Mouse (Mus musculus) ES-Bruce4 (cell line): ENCODE results near the gene Irf7. TPM values are rescaled to one million over a fixed set of nuclear protein-coding genes. Genes with fewer than 3 reads are reported as not detected.

Source experiments
- H3K27ac ChIP-seq: 2 replicates; pipeline ENCODE4 v1.5.1; 2012; ENCODE audit warnings: low read length, inconsistent platforms; ENCODE audit not compliant: insufficient read depth
- H3K27me3 ChIP-seq: 2 replicates; pipeline ENCODE4 v1.6.1; 2012; ENCODE audit warnings: mild to moderate bottlenecking, low read length, inconsistent platforms; ENCODE audit not compliant: control insufficient read depth, poor library complexity, insufficient read depth, severe bottlenecking
- H3K36me3 ChIP-seq: 2 replicates; pipeline ENCODE4 v1.6.1; 2012; ENCODE audit warnings: inconsistent platforms, mild to moderate bottlenecking, low read length, moderate library complexity; ENCODE audit not compliant: control insufficient read depth, poor library complexity, insufficient read depth, severe bottlenecking
- H3K4me1 ChIP-seq: one replicate; pipeline ENCODE4 v1.8.1; 2011; ENCODE audit warnings: low read length; ENCODE audit not compliant: control insufficient read depth, insufficient read depth
- H3K4me3 ChIP-seq: 2 replicates; pipeline ENCODE4 v1.5.1; 2011; ENCODE audit warnings: low read depth, mild to moderate bottlenecking, low read length
- H3K9ac ChIP-seq: 2 replicates; pipeline ENCODE4 v1.6.1; 2012; ENCODE audit warnings: low read depth, mild to moderate bottlenecking, inconsistent platforms; ENCODE audit not compliant: poor library complexity, severe bottlenecking
- H3K9me3 ChIP-seq: replicated peaks from 2 replicates; pipeline ENCODE4 v1.6.1; 2012; ENCODE audit warnings: mild to moderate bottlenecking, low read length, inconsistent platforms; ENCODE audit not compliant: control insufficient read depth, poor library complexity, insufficient read depth, severe bottlenecking
- CTCF ChIP-seq: IDR thresholded peaks from one replicate; pipeline ENCODE4 v1.8.1; 2011; ENCODE audit warnings: low read depth, low read length
- EP300 ChIP-seq: IDR thresholded peaks from 2 replicates; pipeline ENCODE4 v1.6.1; 2011; ENCODE audit warnings: low read depth, low read length; ENCODE audit not compliant: insufficient read depth
- POLR2A ChIP-seq: IDR thresholded peaks from one replicate; pipeline ENCODE4 v1.8.1; 2011; ENCODE audit warnings: low read length; ENCODE audit not compliant: insufficient read depth
- polyA plus RNA-seq: library from polyadenylated mRNA; stranded (reverse); fragments of >200 nt; gene quantifications from 2 replicates; pipeline ENCODE4 v1.2.4, GENCODE M21; 2011; ENCODE audit warnings: low read depth; ENCODE audit not compliant: missing spikeins, insufficient read depth, insufficient read length

Irf7 gene
- polyA plus RNA-seq, 1 experiment, result 0.57 TPM

DNA sequence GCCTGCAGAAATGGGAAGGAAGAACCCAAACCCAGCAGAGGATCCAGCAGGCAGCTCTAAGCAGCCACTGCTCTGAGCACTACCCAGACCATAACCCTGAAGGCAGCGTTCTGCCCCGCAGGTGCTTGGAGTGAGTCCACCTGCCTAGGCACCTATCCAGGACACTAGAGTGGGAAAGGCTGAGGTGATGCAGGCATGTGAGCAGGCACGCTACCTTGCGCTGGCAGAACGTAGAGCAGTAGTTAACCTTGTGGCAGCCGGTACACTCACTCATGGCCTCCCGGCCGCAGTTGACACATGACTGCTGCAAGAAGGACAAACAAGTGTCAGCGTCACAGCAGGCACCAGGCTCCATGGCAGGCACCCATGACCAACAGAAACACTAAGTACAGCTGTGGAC, 35.1 kb upstream of the Irf7 start:
- Histone ChIP-seq H3K9ac (no peak overlapping the region), H3K4me1 (no peaks in the 10 kb centered on the region), H3K36me3 (peaks cover 27% of the 10 kb centered on the region), H3K27me3 (no peaks in the 10 kb centered on the region), H3K27ac (no peak overlapping the region), H3K4me3 (no peak overlapping the region), H3K9me3 (no peaks in the 10 kb centered on the region)
- TF ChIP-seq EP300, result no peak
- TF ChIP-seq CTCF, result no peak
- TF ChIP-seq POLR2A, result no peak

DNA sequence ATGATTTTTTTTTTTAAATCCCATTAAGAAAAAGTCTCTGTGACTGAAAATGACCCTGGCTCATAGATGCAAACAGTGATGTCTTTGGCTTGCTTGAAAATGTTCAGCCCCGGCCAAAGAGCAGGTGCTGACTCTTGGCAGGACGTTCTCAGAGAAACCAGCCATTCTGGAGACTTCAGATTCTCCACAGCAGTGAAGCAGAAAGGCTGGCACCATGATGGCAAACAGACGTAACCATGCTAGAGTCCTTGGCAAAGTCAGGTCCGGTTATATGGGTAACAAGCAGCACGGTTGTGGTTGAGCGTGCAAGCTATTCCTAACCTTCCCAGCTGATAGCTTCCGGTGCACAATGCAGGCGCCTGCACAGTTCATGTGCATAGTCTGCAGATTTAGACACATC, 32.9 kb upstream of the Irf7 start:
- TF ChIP-seq CTCF (no peak), EP300 (no peak), POLR2A (no peak)
- Histone ChIP-seq H3K36me3 (peaks cover 9% of the 10 kb centered on the region; the same call in 1 of the 2 replicates), H3K27ac (no peak overlapping the region), H3K9ac (no peak overlapping the region), H3K9me3 (no peaks in the 10 kb centered on the region), H3K4me3 (no peak overlapping the region), H3K4me1 (no peaks in the 10 kb centered on the region), H3K27me3 (peaks cover 2% of the 10 kb centered on the region; the same call in 1 of the 2 replicates)

DNA sequence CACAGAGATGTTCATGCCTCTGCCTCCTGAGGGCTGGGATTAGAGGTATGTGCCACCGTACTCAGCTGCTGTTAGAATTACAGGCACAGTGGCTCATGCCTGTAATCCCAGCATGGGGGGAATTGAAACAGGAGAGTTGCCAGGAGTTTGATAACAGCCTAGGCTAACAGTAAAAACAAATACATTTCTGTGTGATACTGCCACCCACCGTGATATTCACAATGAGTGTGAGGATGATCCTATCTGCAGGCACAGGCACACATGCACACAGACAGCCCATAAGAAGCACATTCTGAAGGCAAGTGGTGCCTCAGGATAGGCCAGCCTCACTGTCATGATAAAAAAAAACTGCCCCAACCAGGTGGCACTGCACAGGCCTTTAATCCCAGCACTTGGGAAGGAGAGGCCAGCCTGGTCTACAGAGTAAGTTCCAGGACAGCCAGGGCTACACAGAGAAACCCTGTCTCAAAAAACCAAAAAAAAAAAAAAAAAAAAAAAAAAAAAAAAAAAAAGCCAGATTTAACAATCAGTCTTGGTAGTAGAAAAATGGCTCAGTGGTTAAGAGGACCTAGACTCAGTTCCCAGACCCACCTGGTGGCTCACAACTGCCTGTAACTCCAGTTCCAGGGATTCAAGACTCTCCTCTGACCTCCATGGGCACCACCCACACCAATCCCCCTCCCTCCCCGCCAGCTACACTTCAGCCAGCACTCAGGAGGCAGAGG, 31.8 kb upstream of the Irf7 start:
- Histone ChIP-seq H3K27ac (no peak overlapping the region), H3K4me3 (no peak overlapping the region), H3K9ac (no peak overlapping the region), H3K27me3 (peaks cover 7% of the 10 kb centered on the region; the same call in 1 of the 2 replicates), H3K9me3 (no peaks in the 10 kb centered on the region), H3K4me1 (peaks cover 2% of the 10 kb centered on the region), H3K36me3 (peaks cover 9% of the 10 kb centered on the region; the same call in 1 of the 2 replicates)
- TF ChIP-seq EP300, result no peak
- no peak for TF ChIP-seq POLR2A
- no peak for TF ChIP-seq CTCF

DNA sequence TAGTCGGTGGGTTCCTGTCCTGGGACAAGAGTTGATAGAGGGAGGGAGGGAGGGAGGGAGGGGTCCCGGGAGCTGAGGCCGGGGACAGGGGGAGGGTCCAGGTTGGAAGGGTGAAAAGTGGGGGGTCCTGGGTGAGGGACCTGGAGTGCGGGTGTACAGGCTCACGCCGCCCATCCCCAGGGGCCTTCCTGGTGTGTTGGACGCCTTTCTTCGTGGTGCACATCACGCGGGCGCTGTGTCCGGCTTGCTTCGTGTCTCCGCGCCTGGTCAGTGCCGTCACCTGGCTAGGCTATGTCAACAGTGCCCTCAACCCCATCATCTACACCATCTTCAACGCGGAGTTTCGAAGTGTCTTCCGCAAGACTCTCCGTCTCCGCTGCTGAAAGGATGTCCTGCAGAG, 28.2 kb upstream of the Irf7 start:
- no peaks in the 10 kb centered on the region for H3K9me3 ChIP-seq
- H3K4me3 ChIP-seq, result peak overlapping the region; percentile 39
- no peak overlapping the region for H3K27ac ChIP-seq
- peaks cover 15% of the 10 kb centered on the region for H3K27me3 ChIP-seq
- peak overlapping the region; percentile 34; the same call in 1 of the 2 replicates for H3K9ac ChIP-seq
- peaks cover 2% of the 10 kb centered on the region for H3K4me1 ChIP-seq
- no peak for TF ChIP-seq EP300
- TF ChIP-seq POLR2A, result no peak
- no peak for TF ChIP-seq CTCF
- no peaks in the 10 kb centered on the region for H3K36me3 ChIP-seq

DNA sequence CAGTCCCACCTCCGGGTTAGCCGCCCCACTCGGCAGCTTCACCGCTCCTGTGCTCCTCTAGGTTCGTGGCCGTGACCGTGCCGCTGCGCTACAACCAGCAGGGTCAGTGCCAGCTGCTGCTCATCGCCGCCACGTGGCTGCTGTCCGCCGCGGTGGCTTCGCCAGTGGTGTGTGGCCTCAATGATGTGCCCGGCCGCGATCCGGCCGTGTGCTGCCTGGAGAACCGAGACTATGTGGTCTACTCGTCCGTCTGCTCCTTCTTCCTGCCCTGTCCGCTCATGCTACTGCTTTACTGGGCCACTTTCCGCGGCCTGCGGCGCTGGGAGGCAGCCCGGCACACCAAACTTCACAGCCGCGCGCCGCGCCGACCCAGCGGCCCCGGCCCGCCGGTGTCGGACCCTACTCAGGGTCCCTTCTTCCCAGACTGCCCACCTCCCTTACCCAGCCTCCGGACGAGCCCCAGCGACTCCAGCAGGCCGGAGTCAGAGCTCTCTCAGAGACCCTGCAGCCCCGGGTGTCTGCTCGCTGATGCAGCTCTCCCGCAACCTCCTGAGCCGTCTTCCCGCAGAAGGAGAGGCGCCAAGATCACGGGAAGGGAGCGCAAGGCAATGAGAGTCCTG, 27.7 kb upstream of the Irf7 start:
- Histone ChIP-seq H3K27me3 (peaks cover 15% of the 10 kb centered on the region), H3K4me3 (peak overlapping the region; percentile 39), H3K36me3 (no peaks in the 10 kb centered on the region), H3K4me1 (peaks cover 2% of the 10 kb centered on the region), H3K9ac (peak overlapping the region; percentile 34; the same call in 1 of the 2 replicates), H3K9me3 (no peaks in the 10 kb centered on the region), H3K27ac (no peak overlapping the region)
- TF ChIP-seq CTCF (no peak), POLR2A (no peak), EP300 (no peak)

DNA sequence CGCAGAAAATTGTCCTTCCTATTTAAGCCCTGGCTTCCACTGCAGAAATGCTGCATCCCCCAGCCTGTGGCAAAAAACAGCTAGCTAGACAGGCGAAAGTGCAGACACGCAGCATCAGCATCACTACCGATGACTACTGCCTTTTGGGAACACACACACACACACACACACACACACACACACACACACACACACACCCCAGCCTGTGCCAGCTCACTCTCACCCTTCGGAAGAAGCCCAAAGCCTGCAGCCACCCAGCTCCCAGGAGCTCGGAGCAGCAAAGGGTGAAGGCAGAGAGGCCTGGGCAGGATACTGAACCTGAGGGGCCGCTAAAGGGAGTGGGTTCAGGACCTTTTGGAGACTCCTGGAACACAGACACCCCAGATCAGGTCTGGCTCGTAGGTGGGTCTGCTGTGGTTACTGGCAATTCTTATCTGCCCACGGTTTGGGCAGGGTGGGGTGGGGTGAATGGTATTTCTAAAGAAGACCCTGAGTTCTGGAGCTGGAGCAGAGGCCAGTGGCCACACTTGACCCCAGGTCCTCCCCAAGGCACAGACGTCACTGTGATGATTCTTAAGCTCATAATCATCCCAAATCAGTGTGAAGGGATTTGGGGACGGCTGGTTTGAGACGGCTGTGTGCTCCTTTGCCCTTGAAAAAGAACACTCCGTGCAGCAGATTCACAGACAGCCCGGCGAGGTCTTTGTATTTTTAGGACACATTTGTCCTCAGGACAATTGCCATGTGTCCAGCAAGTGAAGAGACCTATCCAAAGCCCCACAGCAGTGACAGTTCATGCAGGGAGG, 26.5 kb upstream of the Irf7 start:
- Histone ChIP-seq H3K27ac (no peak overlapping the region), H3K9ac (peak overlapping the region; percentile 46; the same call in 1 of the 2 replicates), H3K27me3 (peaks cover 15% of the 10 kb centered on the region)

More for the DNA sequence above, 26.5 kb upstream of the Irf7 start:
- H3K4me3 ChIP-seq, result peak overlapping the region; percentile 68; the same call in 1 of the 2 replicates
- peaks cover 3% of the 10 kb centered on the region for H3K4me1 ChIP-seq
- H3K36me3 ChIP-seq, result no peaks in the 10 kb centered on the region
- TF ChIP-seq POLR2A, result no peak
- TF ChIP-seq CTCF, result no peak
- TF ChIP-seq EP300, result no peak
- no peaks in the 10 kb centered on the region for H3K9me3 ChIP-seq
